Mouse (Mus musculus) olfactory bulb, adult 2 months (tissue): Measurements from ENCODE around the gene Wdr20rt.

Experiments used
- CTCF ChIP-seq: fragments of 200-500 bp; IDR thresholded peaks from 2 replicates; pipeline ENCODE4 v1.5.1; 2012; ENCODE audit warnings: low read depth, mild to moderate bottlenecking, low read length, moderate library complexity; ENCODE audit not compliant: insufficient read depth
- POLR2A ChIP-seq: fragments of 200-500 bp; IDR thresholded peaks from 2 replicates; pipeline ENCODE4 v1.6.1; 2012; ENCODE audit warnings: mild to moderate bottlenecking, low read depth, low read length, moderate library complexity; ENCODE audit not compliant: insufficient read depth

DNA sequence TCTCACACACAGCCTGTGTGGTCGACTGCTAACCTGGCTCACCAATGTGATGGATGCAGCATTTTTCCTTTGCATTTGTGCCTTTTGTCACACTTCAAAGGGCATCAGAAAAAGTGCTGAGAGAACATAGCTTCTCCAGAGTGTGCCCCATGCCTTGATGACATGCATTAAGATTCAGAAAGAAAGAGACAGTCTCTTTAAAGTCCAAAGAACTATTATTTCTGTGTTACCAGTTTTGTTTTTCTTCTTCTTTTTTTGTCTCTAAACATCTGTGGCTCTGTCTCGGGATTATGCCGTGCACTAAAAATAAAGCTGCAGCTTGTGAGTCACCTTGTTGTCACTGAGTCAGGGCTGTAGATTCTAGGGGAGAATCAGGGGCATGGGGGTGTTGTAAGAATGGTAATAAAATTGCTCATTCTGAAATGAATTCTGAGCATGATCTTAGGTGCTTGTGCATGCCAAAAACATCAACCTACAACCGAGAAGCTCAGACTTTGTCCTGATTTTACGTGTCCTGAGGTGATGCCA is 31.2 kb upstream of the Wdr20rt start:
- no peak for TF ChIP-seq CTCF
- TF ChIP-seq POLR2A, result no peak
